Mouse (Mus musculus) olfactory bulb, adult 2 months (tissue): Measurements from ENCODE around the gene Gm3409.
"Not testable (repeated sequence)": the region's sequence is repeated elsewhere in the genome, so short reads cannot be mapped to it uniquely, and the experiment has no call there.

Experiments
- CTCF ChIP-seq: fragments of 200-500 bp; IDR thresholded peaks from 2 replicates; pipeline ENCODE4 v1.5.1; 2012; ENCODE audit warnings: low read depth, mild to moderate bottlenecking, low read length, moderate library complexity; ENCODE audit not compliant: insufficient read depth
- POLR2A ChIP-seq: fragments of 200-500 bp; IDR thresholded peaks from 2 replicates; pipeline ENCODE4 v1.6.1; 2012; ENCODE audit warnings: mild to moderate bottlenecking, low read depth, low read length, moderate library complexity; ENCODE audit not compliant: insufficient read depth

DNA sequence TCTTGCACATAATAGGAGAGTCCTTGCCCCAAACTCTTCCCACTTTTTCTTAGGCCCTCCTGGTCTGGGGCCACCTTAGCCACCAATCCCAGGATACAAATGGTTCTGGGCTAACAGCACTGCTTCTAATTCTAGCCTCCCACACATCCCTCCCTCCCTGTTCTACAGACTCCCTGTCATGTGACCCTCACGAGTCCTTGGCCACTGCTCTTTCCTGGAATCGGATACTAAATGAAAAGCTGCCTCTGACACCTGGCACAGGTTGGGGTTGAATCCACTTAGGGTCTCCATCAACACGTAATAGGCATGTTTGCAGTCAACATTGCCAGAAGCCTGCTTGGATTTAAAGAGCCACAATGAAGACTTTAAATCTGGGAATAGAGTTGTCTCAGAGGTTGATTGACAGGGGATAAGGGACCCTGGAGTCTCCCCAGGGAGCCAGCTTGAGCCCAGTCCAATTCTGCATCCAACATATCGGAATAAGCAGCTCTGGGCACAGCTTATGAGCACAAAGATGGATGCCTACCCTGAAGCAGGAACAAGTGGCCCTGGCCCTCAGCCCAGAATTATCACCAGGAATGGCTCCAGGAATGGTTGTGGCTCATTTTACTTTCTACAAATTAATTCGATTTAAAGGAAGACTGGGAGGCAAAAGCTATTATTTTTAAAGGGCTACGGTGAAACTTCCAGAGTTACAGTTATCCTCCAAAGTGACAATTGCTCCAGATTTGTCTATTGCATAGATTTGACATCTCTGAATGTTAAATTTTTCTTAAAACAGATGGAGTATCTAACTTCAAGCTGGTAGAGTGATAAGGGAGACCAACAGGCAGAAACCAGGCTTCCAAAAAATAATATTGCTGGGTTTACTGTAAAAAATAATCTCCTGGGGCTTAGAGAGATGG, 34.6 kb downstream of the Gm3409 start:
- TF ChIP-seq CTCF, POLR2A: not testable (repeated sequence)
